Mouse (Mus musculus): ENCODE data around the gene Pbsn.
A peak's percentile ranks its signal among the peaks of the same experiment; 100 is the strongest.
"Not testable (repeated sequence)": the region's sequence is repeated elsewhere in the genome, so short reads cannot be mapped to it uniquely, and the experiment has no call there.

Pbsn gene

DNA sequence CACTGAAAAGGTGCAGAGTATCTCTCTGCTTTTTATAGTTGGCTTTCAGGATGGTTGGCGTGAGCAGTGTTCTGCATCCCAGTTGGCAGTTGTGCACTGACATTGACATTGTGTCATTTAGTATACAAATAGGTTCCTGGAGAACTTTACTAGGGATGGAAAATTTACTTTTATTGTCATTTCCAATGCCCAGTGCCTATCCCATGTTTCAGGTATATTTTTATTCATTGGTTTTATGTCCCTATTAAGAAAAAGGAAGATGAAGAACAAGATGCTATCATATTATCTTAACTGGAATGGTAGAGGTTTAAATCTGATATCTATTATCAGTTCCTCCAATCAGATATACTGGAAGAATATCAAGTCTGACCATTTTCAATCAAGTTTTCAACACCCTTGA lies at the start of gene Pbsn:
Pbsn (minus strand) TSS at position 101 of the 400 bp plus-strand sequence.
- DNase-seq (ENCODE audit: low read depth) = no peak

DNA sequence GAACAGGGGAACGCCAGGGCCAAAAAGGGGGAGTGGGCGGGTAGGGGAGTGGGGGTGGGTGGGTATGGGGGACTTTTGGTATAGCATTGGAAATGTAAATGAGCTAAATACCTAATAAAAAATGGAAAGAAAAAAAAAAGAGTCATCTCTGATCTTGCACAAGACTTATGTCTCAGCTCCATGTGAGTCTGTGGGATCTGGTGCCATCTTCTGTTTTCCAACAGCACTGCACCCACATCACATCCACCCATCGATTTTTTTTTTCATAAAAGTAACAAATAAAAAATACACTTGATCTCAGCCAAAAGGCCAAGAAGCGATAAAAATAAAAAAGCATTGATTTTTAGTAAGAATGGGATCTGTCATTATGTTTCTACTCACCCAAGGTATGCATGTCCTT lies 26.6 kb upstream of the Pbsn start:
- DNase-seq (ENCODE audit: low read depth) = not testable (repeated sequence)

DNA sequence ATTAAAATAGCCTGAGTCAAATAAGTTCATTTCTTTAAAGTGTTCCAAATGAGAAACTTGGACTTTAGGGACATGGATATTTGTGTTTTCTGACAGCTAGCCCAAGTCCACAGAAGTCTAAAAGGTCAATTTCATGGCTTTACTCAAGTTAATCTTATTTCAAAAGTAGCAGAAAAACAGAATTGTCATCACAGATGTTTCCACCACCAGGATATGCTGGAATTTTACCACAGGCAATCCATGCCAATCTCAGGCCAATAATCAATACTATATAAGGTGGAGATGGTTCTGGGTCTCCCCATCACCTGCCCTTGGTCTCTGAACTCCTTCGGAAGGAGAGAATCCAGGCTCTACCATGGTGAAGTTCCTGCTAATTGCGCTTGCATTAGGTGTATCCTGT lies 11.0 kb upstream of the Pbsn start, which contains the start of gene Gm14744:
Gm14744 (plus strand) TSS at position 301 of the 400 bp plus-strand sequence.
- not testable (repeated sequence) for DNase-seq (ENCODE audit: low read depth)

DNA sequence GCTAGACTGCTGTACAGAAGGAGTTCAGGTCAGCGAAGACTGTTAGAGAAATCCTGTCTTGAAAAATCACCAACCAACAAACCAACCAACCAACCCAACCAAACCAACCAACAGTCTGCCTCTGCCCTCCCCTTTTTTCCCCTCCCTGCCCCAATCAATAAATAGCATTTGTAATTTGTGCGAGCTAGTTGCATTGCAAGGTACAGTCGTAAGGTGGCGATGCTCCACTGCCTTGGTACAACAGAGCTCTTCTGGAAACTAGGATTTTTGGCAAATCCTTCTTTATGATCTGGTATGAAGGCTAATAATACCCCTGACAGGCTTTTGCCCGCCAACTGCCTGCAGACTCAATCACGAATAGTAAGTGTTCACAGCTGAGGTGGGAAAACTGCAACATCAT lies 41.4 kb downstream of the Pbsn start:
- DNase-seq (ENCODE audit: low read depth) = no peak

DNA sequence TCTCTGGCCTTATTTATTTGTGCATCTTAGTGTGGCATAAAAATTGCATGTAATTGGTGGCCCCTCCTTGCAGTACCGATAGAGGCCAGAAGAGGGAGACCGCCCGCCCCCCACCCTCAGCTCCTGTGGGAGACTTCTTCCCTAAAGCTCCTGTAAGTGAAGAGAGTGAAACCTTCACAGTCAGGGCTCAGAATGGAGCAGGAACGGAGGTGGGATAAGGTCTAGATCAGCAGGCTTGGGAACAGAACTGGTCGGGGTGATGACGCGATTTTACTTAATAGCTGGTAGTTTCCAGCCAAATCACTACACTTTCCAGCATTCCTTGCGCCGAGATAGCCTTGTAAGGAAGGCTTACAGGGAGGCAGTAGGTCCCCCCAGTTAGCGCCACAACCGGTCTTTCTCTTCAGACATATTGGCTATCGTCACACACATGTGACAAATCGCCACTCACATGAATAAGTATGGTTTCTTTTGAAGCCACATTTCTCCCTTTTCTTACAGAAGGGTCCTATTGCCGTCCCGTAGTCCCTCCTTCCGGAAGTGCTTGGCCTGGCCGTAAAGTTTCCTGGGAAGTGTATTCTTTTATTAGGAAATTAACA lies 42.7 kb downstream of the Pbsn start:
- peak; percentile 31 for DNase-seq (ENCODE audit: low read depth)

DNA sequence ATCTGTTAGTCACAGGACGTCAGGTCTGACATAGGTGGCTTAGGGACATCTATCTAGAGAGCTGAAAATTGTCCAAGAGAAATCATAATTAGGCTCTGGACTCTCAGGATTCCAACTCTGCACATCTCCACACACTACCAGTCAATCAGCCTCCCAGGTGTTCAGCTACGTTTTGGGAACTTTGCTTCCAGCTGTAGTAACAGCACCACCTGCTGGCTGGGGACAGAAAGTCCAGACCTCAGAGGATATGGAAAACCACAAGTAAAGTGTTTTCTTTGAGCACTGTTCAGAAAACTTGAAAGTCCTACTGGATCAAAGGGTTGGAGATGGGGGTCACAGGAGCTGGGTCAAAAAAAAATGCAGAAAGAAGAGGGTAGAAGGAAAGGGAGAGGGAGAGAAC lies 44.8 kb downstream of the Pbsn start:
- DNase-seq (ENCODE audit: low read depth) = no peak

DNA sequence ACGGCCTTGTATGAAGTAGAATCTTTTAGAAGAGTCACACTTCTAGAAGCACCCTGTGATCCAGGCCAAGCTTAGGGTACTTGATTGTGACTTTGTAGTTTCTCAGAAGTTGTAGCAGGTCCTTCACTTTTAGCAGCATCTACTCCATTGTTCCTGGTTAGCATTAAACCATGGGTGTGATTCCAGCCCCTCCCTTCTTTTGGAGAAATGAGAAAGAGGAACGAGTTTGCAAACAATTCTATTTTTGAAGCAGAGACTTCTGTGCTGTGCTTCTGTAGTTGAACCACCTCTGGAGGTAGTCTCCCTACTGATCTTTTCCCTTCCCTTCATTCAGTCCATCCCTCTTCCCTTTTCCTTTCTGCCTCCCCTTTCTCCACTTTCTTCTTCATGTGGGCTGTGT lies 51.1 kb downstream of the Pbsn start:
- no peak for DNase-seq (ENCODE audit: low read depth)

DNA sequence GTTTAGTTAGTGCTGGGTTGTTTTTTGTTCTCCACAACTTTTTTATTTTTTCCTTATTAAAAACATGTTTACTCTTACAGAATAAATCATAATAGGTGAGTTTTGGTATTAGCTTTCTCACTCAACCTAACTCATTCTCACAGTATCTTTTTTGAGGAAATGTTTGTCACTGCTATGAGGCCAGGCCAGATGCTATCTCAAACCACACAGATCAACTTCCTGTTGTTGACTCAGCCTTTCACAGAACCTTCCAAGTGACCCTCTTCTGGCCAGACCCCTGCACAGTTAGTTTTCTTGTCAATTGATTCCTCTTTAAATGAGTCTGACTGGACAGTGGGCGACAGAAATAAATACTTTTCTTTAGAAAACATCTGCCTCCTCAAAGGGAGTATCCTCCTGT lies 51.9 kb downstream of the Pbsn start:
- no peak for DNase-seq (ENCODE audit: low read depth)

DNA sequence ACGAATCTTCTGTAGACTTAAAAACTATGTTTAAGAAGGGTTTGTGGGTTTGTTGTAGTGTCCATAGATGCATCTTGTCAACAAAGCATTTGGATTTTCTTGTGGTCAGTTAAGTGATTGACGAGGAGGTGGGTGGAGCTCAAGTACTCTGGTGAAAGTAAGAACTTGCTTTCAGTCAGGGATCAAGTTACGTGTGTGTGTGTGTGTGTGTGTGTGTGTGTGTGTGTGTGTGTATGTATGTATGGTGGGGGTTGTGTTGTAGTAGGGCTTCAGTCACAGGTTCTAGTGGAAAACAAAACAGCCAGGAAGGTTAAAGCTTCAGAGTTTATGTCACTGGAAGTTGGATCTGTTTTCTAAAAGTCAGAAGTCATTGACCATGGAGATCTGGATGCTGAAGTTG lies 53.9 kb downstream of the Pbsn start:
- DNase-seq (ENCODE audit: low read depth) = no peak

DNA sequence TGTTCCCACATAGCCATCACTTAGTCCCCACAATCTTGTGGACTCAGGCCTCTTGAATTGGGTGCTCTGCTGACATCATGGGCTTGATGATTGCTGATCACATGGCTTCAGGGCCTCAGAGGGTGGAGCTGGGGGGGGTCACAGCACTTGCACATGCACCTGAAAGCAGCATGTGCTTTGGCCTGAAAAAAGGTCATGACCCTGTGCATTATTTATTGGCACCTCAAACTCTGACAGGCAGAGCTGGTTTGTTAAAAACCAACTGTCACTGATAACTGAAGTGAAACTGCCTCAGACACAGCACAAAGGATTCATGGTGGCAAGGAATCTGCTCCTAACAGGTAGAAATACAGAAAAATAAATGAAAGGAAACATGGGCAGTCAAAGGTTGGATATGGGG lies 55.6 kb downstream of the Pbsn start:
- no peak for DNase-seq (ENCODE audit: low read depth)

DNA sequence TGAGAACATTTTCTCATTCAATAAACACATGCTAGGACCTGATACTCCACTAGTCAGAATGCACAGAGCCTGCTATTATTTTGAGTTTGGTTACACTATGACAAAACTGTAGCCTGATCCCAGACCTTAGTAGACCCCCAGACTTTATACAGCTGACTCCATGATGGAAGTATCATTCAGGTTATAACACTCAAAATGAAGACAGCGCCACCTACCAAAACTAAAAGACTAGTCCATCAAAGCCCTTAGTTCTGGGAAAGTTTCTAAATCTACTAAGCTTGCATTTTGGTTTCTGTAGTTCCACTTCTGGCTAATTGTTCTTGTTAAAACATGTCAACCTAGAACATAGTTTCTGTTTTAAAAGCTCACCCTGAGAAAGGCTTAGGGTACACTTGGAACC lies 56.5 kb downstream of the Pbsn start:
- DNase-seq (ENCODE audit: low read depth) = no peak

DNA sequence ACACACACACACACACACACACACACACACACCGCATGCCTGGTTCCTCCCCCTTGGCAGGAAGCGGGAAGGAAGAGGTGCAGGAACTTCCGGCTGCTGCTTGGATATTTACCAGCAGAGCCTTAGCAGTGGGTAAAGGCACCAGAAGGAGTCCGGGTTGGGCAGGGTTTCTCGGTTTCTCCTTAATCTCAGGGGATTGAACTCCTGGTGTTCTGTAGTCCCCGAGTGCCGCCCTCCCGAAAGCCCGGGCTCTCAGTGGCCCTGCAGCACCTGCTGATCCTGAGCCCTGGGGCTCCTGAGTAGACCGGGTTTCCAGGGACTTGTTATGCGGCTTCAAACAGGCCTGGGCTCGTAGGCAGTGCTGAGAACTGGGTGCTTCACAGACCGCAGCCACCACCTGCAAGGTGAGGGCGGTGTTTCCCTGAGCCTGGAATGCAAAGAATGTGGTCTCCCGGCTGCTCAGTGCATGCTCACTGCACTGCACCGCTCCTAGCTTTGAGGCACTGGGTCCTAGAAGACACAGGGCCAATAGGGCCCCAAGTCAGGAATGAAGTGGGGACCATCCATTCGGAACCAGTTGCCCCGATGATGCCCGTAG lies 57.1 kb downstream of the Pbsn start, which contains the start of gene Prkx:
Prkx (minus strand) TSS at position 41 of the 598 bp plus-strand sequence.
- no peak for DNase-seq (ENCODE audit: low read depth)

DNA sequence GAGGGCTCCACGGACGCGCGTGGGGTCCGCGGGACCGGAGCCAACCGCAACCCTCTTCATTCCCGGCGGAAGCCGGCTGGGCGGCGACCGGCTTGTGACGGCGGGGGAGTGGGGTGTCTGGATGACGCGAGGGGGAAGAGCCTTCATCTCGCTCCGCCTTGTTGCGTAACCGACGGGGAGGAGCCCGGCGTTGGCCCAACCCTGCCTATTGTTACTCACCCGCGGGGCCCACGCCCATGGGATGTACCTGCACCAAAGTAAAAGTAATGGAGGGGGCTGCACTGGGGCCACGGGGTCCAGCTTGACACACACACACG lies 57.6 kb downstream of the Pbsn start:
- peak; percentile 38 for DNase-seq (ENCODE audit: low read depth)

DNA sequence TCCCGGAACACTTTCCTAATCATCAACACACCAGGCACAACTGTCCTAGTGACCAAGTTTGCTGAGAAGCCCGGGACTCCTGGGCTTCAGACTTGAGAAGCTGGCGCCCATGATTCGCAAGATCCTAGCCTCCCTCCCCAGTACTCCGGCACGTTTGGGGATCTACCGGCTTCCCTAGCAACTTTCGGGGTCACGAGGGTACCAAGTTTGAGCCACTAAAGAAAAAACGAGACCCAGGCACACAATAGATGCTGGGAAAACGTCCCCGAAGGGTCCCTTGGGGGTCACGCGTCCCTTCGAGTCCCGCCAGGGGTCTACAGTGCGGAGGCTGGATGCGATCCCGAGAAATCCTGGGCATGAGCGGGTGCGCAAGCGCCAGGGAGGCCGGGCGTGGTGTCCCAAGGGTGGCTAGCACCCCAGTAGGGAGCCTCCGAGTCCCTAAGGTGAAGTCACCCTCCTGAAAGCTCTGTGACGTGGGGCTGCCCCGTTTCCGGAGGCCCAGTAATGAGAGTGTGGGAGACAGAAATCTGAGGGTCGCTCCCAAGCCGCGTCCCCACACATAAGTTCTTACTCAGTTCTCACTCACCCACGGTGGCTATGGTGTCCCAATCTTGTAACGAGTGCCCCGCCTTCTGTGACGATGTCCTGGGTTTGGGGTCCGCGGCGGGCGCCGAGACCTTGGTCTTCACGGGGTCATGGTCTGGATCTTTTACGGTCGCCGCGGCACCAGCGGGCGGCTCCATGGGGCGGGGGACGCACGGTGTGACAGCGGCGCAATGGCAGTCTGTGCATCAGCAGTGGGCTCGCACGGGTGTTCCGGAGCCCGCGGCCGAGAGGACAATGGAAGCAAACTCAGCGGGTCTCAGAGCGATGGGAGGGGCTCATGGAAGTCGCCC lies 58.2 kb downstream of the Pbsn start:
- DNase-seq (ENCODE audit: low read depth) = no peak

DNA sequence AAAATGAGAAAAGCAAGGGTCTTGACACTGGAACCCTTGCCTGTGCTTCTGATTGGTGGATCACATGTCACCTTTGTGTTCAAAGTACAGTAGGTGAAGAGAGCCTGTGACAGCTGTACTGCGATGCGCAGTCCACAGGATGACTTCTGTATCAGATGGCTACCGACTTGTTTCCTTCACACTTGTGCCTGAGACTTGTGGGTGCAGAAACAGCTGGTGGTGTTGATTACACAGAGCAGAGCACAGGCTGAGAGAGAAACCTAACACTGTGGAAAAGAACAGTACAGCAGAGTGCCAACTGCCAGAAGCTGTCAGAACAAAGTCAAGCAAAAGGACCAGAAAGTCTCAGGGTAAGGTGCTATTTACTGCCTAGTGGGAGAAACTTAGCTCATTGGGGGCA lies 64.7 kb downstream of the Pbsn start:
- no peak for DNase-seq (ENCODE audit: low read depth)
